Mouse (Mus musculus) liver, embryonic 15.5 days (tissue): ENCODE results near the gene Rab4b. TPM values are rescaled to one million over a fixed set of nuclear protein-coding genes. Genes with fewer than 3 reads are reported as not detected.

ENCODE experiments used
- ATAC-seq: fragments of 200-750 bp; cut with Nextera tagmentation; 2 replicates; pipeline ENCODE4 v1.8.0; 2017; ENCODE audit warnings: moderate number of reproducible peaks, mild to moderate bottlenecking, moderate library complexity; ENCODE audit not compliant: insufficient read depth
- H3K27ac ChIP-seq: fragments of 300-500 bp; sonication (generic); replicated peaks from 2 replicates; pipeline ENCODE4 v1.5.1; 2015; ENCODE audit warnings: mild to moderate bottlenecking, inconsistent platforms
- H3K27me3 ChIP-seq: fragments of 300-500 bp; sonication (generic); 2 replicates; pipeline ENCODE4 v1.6.1; 2015; ENCODE audit warnings: mild to moderate bottlenecking, inconsistent platforms
- H3K36me3 ChIP-seq: fragments of 300-500 bp; sonication (generic); replicated peaks from 2 replicates; pipeline ENCODE4 v1.6.1; 2015; ENCODE audit warnings: moderate library complexity, mild to moderate bottlenecking, inconsistent platforms
- H3K4me1 ChIP-seq: fragments of 300-500 bp; sonication (generic); replicated peaks from 2 replicates; pipeline ENCODE4 v1.6.1; 2015; ENCODE audit warnings: inconsistent platforms
- H3K4me2 ChIP-seq: fragments of 300-500 bp; sonication (generic); 2 replicates; pipeline ENCODE4 v1.6.1; 2015; ENCODE audit warnings: moderate library complexity, mild to moderate bottlenecking, inconsistent platforms
- H3K4me3 ChIP-seq: fragments of 300-500 bp; sonication (generic); replicated peaks from 2 replicates; pipeline ENCODE4 v1.5.1; 2015; ENCODE audit warnings: mild to moderate bottlenecking, inconsistent platforms
- H3K9ac ChIP-seq: fragments of 300-500 bp; sonication (generic); 2 replicates; pipeline ENCODE4 v1.6.1; 2015; ENCODE audit warnings: moderate library complexity, mild to moderate bottlenecking, inconsistent platforms
- H3K9me3 ChIP-seq: fragments of 300-500 bp; sonication (generic); replicated peaks from 2 replicates; pipeline ENCODE4 v1.6.1; 2016; ENCODE audit warnings: inconsistent platforms
- WGBS: fragments of 180-500 bp; shearing (Covaris S2); methylation state at CpG from one replicate; pipeline ENCODE4 v1.1.7; 2015; ENCODE audit warnings: mixed read lengths; ENCODE audit not compliant: insufficient replicate concordance; 5-methylcytosine and 5-hydroxymethylcytosine counted together
- microRNA counts: library from miRNA; unstranded; fragments of <30 nt; microRNA quantifications from one replicate; lab custom pipeline; 2016
- microRNA-seq: library from miRNA; unstranded; fragments of <30 nt; microRNA quantifications from one replicate; pipeline ENCODE4, GENCODE M21; 2016
- polyA plus RNA-seq: library from polyadenylated mRNA; unstranded; fragments of >200 nt; fragmentation: Nextera tagmentation; extraction: Ambion mirVana; gene quantifications from 2 replicates; pipeline ENCODE4 v1.2.1, GENCODE M21; 2015

Gene Rab4b
- polyA plus RNA-seq, 1 experiment from 2014 or later = 23.0 TPM

GRCm38 (mm10) chr7:27128946-27129345 lies 49.8 kb downstream of the Rab4b start:
- ATAC-seq = no peak
- Histone ChIP-seq H3K36me3 (no peaks in the 10 kb centered on the region), H3K27ac (no peak overlapping the region), H3K4me2 (no peak overlapping the region), H3K4me1 (no peaks in the 10 kb centered on the region), H3K9me3 (no peaks in the 10 kb centered on the region), H3K27me3 (no peaks in the 10 kb centered on the region), H3K4me3 (no peak overlapping the region), H3K9ac (no peak overlapping the region)
- WGBS = 75% methylated on average over 13 of the region's 13 CpGs

DNA sequence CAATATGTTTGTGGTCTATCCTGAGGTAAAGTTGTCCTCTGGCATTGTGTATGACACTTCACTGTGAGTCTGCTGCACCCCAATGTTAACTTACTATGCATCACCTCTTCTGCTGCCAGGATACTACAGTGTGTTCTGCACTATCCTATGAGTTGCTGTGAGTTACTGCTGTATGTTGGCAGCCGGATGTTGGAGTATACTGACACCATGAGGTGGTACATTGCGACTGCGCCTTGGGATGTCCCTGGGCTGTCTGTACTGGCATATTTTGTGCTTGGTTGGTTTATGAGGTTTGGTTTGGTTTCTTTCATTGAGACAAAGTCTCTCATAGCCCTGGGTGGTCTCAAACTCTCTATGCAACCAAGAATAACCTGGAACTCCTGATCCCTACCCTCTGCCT lies 50.5 kb downstream of the Rab4b start:
- no peaks in the 10 kb centered on the region for H3K36me3 ChIP-seq
- 43% methylated on average over 3 of the region's 3 CpGs for WGBS
- H3K4me1 ChIP-seq = no peaks in the 10 kb centered on the region
- H3K9ac ChIP-seq = no peak overlapping the region
- H3K9me3 ChIP-seq = no peaks in the 10 kb centered on the region
- no peaks in the 10 kb centered on the region for H3K27me3 ChIP-seq
- H3K4me3 ChIP-seq = no peak overlapping the region
- no peak overlapping the region for H3K27ac ChIP-seq
- ATAC-seq = no peak
- no peak overlapping the region for H3K4me2 ChIP-seq

- Histone ChIP-seq H3K27ac (no peak overlapping the region), H3K4me1 (no peaks in the 10 kb centered on the region), H3K4me3 (no peak overlapping the region), H3K9ac (no peak overlapping the region), H3K9me3 (no peaks in the 10 kb centered on the region), H3K27me3 (no peaks in the 10 kb centered on the region), H3K36me3 (no peaks in the 10 kb centered on the region), H3K4me2 (no peak overlapping the region)
- 66% methylated on average over 4 of the region's 4 CpGs for WGBS
- no peak for ATAC-seq
Measured at GRCm38 (mm10) chr7:27124969-27125368, 53.7 kb downstream of the Rab4b start.

DNA sequence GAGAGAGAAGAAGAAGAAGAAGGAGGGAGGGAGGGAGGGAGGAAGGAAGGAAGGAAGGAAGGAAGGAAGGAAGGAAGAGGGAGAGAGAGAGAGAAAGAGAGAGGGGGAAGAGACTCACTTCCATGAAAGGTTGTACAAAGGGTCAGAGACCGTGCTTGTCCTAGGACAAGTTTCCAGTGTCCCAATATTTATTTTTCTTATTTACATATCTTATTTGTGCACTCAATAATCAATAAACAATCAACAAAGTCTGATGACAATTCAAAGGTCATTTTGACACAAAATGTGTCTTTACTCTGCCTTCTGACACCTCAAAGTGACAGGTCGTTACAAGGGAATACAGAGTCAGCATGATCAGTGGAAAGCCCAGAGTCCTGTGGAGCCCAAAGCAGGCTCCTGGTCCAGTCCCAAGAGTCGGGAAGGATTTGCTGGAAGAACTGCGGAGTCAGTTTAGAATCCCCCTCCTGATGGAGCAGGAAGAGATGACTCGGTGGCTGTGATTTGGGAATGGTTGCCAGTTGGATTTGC lies 54.3 kb downstream of the Rab4b start:
- Histone ChIP-seq H3K36me3 (no peaks in the 10 kb centered on the region), H3K4me1 (no peaks in the 10 kb centered on the region), H3K9ac (no peak overlapping the region), H3K4me3 (no peak overlapping the region), H3K4me2 (no peak overlapping the region), H3K27me3 (no peaks in the 10 kb centered on the region), H3K27ac (no peak overlapping the region), H3K9me3 (no peaks in the 10 kb centered on the region)
- WGBS = 48% methylated on average over 5 of the region's 5 CpGs
- ATAC-seq = no peak

GRCm38 (mm10) chr7:27119676-27120075 lies 59.0 kb downstream of the Rab4b start, which contains the start of gene Cyp2f2:
Gene Cyp2f2 (plus strand): TSS chr7:27119909.
- no peak for ATAC-seq
- no peaks in the 10 kb centered on the region for H3K4me1 ChIP-seq
- H3K9me3 ChIP-seq = no peaks in the 10 kb centered on the region
- H3K4me2 ChIP-seq = no peak within 1 kb of the TSS
- no peaks in the 10 kb centered on the region for H3K27me3 ChIP-seq
- no peaks in the 10 kb centered on the region for H3K36me3 ChIP-seq
- no peak within 1 kb of the TSS for H3K9ac ChIP-seq
- no peak within 1 kb of the TSS for H3K4me3 ChIP-seq
- H3K27ac ChIP-seq = no peak within 1 kb of the TSS

MicroRNAs within 50 kb of the gene (microRNA counts, 519-probe panel; counts per million panel counts)
- not detected for microRNA mmu-miR-1191 (lab: Ali Mortazavi, UCI)

Small RNA genes lying within 50 kb of the gene (microRNA-seq; reads per million reads assigned to microRNA genes)
- gene Mir1191 (10.7 reads per million, percentile 27 among the genes with 10 or more reads in this experiment), gene Mir3101 (1.0 reads per million)

Other genes starting within 250 kb of the Rab4b start
- 1.2 and 1.9 TPM in 2 replicates for gene Cyp2a22, start 239.5 kb downstream of the Rab4b start, polyA plus RNA-seq
- 9.1 and 10.7 TPM in 2 replicates for gene Cyp2a12, start 149.8 kb downstream of the Rab4b start, polyA plus RNA-seq
- gene Cyp2f2, start 59.0 kb downstream of the Rab4b start, polyA plus RNA-seq = 1.3 and 1.9 TPM in 2 replicates
- gene Cyp2t4, start 25.2 kb downstream of the Rab4b start, polyA plus RNA-seq = not detected in 2 replicates
- 29.2 and 37.3 TPM in 2 replicates for gene Egln2, start 12.1 kb downstream of the Rab4b start, polyA plus RNA-seq
- gene Gm21983, start 2.2 kb upstream of the Rab4b start, polyA plus RNA-seq = not detected in 2 replicates
- gene Mia, start 2.3 kb upstream of the Rab4b start, polyA plus RNA-seq = 0.61 and 1.5 TPM in 2 replicates
- gene BC024978, start 16.9 kb upstream of the Rab4b start, polyA plus RNA-seq = 0.79 and 1.0 TPM in 2 replicates
- 79.3 and 89.6 TPM in 2 replicates for gene Snrpa, start 17.4 kb upstream of the Rab4b start, polyA plus RNA-seq
- gene Itpkc, start 49.8 kb upstream of the Rab4b start, polyA plus RNA-seq = 1.7 and 2.1 TPM in 2 replicates
- 23.8 and 26.5 TPM in 2 replicates for gene Coq8b, start 54.1 kb upstream of the Rab4b start, polyA plus RNA-seq
- gene Numbl, start 79.5 kb upstream of the Rab4b start, polyA plus RNA-seq = 2.0 and 2.6 TPM in 2 replicates
- 4.6 and 7.8 TPM in 2 replicates for gene Ltbp4, start 158.8 kb upstream of the Rab4b start, polyA plus RNA-seq
- gene Shkbp1, start 177.1 kb upstream of the Rab4b start, polyA plus RNA-seq = 16.4 and 18.6 TPM in 2 replicates
- gene Gm20479, start 178.5 kb upstream of the Rab4b start, polyA plus RNA-seq = 0.28 TPM in 1 of 2 replicates, not detected in the other